Mouse (Mus musculus) 3T3-L1 (cell line): ENCODE results near the gene 4930564D02Rik.

ENCODE experiments used
- DNase-seq: peaks from one replicate; pipeline ENCODE4 v3.0.0-alpha.2; 2015; ENCODE audit warnings: low read depth, low spot score

The 4930564D02Rik gene

GRCm38 (mm10) chr3:105058627-105059513, 7.8 kb upstream of the 4930564D02Rik start:
- peak; percentile 97 for DNase-seq

GRCm38 (mm10) chr3:105059911-105060310, 6.7 kb upstream of the 4930564D02Rik start:
- peak; percentile 94 for DNase-seq

DNA sequence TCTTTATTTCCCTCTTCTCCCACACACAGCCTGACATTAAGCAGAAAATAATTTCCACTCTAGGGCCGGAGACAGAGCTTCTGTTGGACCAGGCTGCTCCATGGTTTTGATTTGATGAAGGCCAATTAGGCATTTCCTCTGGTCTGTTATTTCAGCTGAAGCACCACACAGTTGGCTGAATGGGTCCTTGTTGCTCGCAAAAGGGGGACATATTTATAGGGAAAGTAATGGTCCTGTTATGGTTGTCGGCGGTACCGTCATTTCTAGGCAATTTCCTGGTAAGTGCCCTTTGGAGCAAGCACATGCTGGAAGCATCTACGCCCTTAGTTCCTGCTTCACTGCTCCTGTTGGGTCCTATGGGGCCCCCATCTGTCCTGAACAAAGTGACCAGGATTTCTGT, 5.7 kb upstream of the 4930564D02Rik start:
- DNase-seq: no peak

- no peak for DNase-seq
Observed at GRCm38 (mm10) chr3:105061496-105061895, 5.1 kb upstream of the 4930564D02Rik start.

- DNase-seq: no peak
Observed at GRCm38 (mm10) chr3:105061991-105062390, 4.7 kb upstream of the 4930564D02Rik start.

GRCm38 (mm10) chr3:105062676-105063075, 4.0 kb upstream of the 4930564D02Rik start:
- no peak for DNase-seq

GRCm38 (mm10) chr3:105070553-105070952, 3.9 kb downstream of the 4930564D02Rik start:
- DNase-seq: no peak

- no peak for DNase-seq
Observed at GRCm38 (mm10) chr3:105071251-105071650, 4.6 kb downstream of the 4930564D02Rik start.

- DNase-seq: no peak
Observed at GRCm38 (mm10) chr3:105072536-105072935, 5.9 kb downstream of the 4930564D02Rik start.

- DNase-seq: no peak
Observed at GRCm38 (mm10) chr3:105075796-105076195, 9.2 kb downstream of the 4930564D02Rik start.

GRCm38 (mm10) chr3:105078231-105078826, 11.7 kb downstream of the 4930564D02Rik start:
- DNase-seq: peak; percentile 84

GRCm38 (mm10) chr3:105087344-105087743, 20.7 kb downstream of the 4930564D02Rik start:
- no peak for DNase-seq

- DNase-seq: no peak
Observed at GRCm38 (mm10) chr3:105088638-105089037, 22.0 kb downstream of the 4930564D02Rik start.

GRCm38 (mm10) chr3:105090147-105090546, 23.5 kb downstream of the 4930564D02Rik start:
- DNase-seq: no peak

DNA sequence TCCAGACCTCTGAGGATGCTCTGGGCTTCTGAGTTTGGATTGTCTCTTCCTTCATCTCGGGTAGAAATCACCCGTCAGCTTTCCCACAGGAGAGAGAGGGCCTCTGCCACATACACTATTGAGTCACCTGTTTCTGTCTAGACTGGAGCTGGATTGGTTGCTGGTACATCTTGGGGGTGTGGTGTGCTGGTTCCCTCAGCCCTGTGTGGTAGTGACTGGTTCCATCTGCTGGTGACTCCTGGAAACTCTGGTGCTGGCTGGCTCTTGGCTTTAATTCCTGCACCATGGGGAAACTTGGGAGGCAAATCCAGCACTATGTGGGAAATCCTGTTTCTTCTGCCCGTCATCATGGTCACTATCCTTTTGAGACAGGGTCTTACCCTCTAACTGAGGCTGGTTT, 24.3 kb downstream of the 4930564D02Rik start:
- DNase-seq: peak; percentile 91

DNA sequence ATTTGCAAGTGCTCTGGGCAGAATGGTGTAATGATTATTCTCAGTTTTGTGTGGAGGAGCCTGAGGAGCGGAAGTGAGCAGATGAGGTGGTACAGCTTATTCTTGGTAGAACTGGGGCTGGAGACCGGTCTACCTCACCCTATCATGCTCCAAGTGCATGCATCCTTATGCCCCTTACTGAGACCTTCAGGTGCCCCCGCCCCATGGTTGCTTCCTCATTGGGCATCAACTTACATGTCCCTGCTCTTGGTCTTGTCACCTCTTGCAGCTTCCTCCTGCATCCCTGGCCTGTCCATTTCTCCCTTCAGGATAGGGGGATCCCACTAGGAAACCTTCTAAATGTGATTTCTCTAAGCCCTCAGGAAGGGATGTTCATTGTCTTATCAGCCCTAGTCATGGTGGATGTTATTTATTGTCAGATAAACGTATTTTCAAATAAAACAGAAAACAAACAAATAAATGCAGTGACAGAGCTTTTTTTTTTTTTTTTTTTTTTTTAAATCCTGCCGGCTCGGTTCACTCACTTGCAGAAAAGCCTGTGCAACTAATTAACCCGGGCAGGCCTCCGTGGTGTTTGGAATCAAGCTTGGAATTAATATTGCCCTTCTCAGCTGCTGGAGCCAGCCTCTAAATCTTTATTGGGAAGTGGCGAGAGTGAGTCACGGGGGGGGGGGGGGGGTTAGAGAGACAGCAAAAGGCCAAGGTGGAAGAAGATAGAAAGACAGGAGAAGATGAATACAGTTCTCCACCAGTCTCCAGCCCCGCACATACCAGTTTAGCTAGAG, 26.3 kb downstream of the 4930564D02Rik start:
- no peak for DNase-seq

- peak; percentile 19 for DNase-seq
Observed at GRCm38 (mm10) chr3:105094448-105094847, 27.8 kb downstream of the 4930564D02Rik start.

- no peak for DNase-seq
Observed at GRCm38 (mm10) chr3:105095026-105095425, 28.4 kb downstream of the 4930564D02Rik start.

DNA sequence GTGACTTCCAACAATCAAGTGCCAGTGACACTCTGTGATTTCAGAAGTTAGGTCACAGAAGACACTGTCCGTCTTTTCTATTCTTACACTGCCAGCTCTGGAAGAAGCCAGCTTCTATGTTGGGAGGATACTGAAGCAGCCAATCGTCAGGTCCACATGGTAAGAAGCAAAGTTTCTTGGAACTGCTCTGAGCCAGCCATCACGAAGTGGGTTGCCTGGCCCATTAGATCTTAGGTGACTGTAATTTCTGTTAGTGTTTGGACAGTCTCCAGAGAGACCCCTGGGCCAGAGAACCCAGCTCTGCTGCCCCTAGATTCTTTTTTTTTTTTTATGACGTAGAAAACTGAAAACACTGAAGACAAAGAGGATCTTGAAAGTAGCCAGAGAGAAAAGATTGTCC, 30.9 kb downstream of the 4930564D02Rik start:
- DNase-seq: no peak

DNA sequence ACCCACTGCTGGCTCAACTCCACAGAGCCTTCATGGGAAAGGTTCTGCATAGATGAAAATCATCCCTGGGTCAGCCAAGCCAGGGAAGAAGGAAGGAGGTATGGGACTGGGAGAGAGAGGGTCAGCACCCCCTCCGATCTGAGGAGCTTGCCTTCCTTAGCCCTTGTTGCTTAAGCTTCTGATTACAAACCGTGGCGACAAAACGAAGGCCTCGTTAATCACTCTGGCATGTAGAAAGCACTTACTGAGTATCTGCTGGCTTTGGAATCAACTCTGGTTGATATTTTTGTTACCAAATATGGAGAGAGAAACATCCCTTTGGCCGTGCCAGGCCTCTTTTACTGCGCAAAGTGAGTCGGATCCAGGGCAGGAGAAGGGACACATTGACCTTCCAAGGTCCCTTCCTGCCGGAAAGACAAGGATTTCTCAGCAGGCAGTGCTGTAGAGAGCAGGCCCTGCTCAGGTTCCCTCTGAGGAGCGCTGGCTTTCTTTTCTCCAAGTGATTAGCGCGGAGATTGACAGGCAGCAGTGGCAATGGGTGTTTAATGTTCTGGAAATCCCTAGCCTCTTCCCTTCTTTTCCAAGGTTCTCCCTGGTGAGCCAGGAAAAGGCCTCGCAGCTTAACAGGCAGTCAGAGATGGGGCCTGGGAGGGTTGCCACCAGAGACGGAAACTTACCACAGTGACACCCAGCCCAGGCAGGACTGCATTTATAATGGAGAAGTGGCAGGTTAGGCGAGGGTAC, 33.1 kb downstream of the 4930564D02Rik start:
- no peak for DNase-seq

DNA sequence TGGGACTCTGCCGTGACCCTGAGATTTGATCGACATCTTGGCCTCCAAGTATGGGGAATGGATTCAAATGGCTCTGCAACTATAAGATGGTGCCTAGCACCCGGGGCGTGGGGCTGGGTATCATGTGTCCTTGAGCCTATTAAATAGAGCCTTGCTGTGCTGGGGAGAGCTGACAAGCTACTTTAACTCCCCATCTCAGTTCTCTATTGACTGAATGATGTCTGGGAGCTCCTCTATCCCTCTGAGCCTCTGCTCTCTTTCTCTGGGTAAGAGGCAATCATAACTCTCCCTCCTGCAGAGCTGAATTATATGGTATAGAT, 33.6 kb downstream of the 4930564D02Rik start:
- no peak for DNase-seq

GRCm38 (mm10) chr3:105105827-105106226, 39.2 kb downstream of the 4930564D02Rik start:
- DNase-seq: no peak
